Mouse (Mus musculus) kidney, postnatal 0 days (tissue): ENCODE measurements around the gene Casc3. TPM values are rescaled to one million over a fixed set of nuclear protein-coding genes. Genes with fewer than 3 reads are reported as not detected.

Experiments
- ATAC-seq: fragments of 200-750 bp; cut with Nextera tagmentation; replicated peaks from 2 replicates; pipeline ENCODE4 v1.8.0; 2017; ENCODE audit warnings: low read depth, moderate number of reproducible peaks, moderate TSS enrichment, moderate library complexity; ENCODE audit not compliant: low FRiP score
- DNase-seq: peaks from one replicate; pipeline ENCODE4 v3.0.0-alpha.2; 2016; ENCODE audit warnings: low spot score
- H3K27ac ChIP-seq: fragments of 300-500 bp; sonication (generic); 2 replicates; pipeline ENCODE4 v1.5.1; 2014; ENCODE audit warnings: mild to moderate bottlenecking
- H3K27me3 ChIP-seq: fragments of 300-500 bp; sonication (generic); 2 replicates; pipeline ENCODE4 v1.6.1; 2014; ENCODE audit warnings: low read length, mixed read lengths; ENCODE audit not compliant: insufficient read depth
- H3K36me3 ChIP-seq: fragments of 300-500 bp; sonication (generic); 2 replicates; pipeline ENCODE4 v1.6.1; 2014; ENCODE audit warnings: low read length, mixed read lengths; ENCODE audit not compliant: insufficient read depth
- H3K4me1 ChIP-seq: fragments of 300-500 bp; sonication (generic); replicated peaks from 2 replicates; pipeline ENCODE4 v1.6.1; 2014; ENCODE audit warnings: antibody characterized with exemption, low read length, mixed read lengths; ENCODE audit not compliant: insufficient read depth
- H3K4me2 ChIP-seq: fragments of 300-500 bp; sonication (generic); 2 replicates; pipeline ENCODE4 v1.6.1; 2014; ENCODE audit warnings: mild to moderate bottlenecking, low read length, moderate library complexity, mixed read lengths
- H3K4me3 ChIP-seq: fragments of 300-500 bp; sonication (generic); replicated peaks from 2 replicates; pipeline ENCODE4 v1.5.1; 2014; ENCODE audit warnings: low read depth, low read length
- H3K9ac ChIP-seq: fragments of 300-500 bp; sonication (generic); 2 replicates; pipeline ENCODE4 v1.6.1; 2014; ENCODE audit warnings: low read depth, low read length
- H3K9me3 ChIP-seq: fragments of 300-500 bp; sonication (generic); replicated peaks from 2 replicates; pipeline ENCODE4 v1.6.1; 2016; ENCODE audit warnings: low read length, inconsistent platforms, mixed read lengths
- CTCF ChIP-seq: IDR thresholded peaks from 2 replicates; pipeline ENCODE4 v1.5.1; 2016; ENCODE audit warnings: antibody characterized with exemption, low read depth, mild to moderate bottlenecking, moderate library complexity
- WGBS: fragments of 180-500 bp; shearing (Covaris S2); extraction: QIAGEN DNeasy Blood & Tissue Kit; methylation state at CpG from one replicate; pipeline ENCODE4 v1.1.7; 2014; 5-methylcytosine and 5-hydroxymethylcytosine counted together
- polyA plus RNA-seq: library from polyadenylated mRNA; unstranded; fragments of >200 nt; fragmentation: Nextera tagmentation; extraction: Ambion mirVana; gene quantifications from 2 replicates; pipeline ENCODE4 v1.2.1, GENCODE M21; 2015

Gene Casc3
- polyA plus RNA-seq, 1 experiment from 2014 or later, result 25.7 TPM

- H3K4me3 ChIP-seq, result peak overlapping the region; percentile 100
- peaks cover 17% of the 10 kb centered on the region; the same call in 1 of the 2 replicates for H3K36me3 ChIP-seq
- TF ChIP-seq CTCF, result no peak
- H3K9me3 ChIP-seq, result no peaks in the 10 kb centered on the region
- ATAC-seq, result peak; percentile 14; the same call in 1 of the 2 replicates
- H3K9ac ChIP-seq, result peak overlapping the region; percentile 99
- peak overlapping the region; percentile 99 for H3K27ac ChIP-seq
- H3K4me2 ChIP-seq, result peak overlapping the region; percentile 78
- H3K27me3 ChIP-seq, result no peaks in the 10 kb centered on the region
- peak; percentile 91 for DNase-seq
- peaks cover 23% of the 10 kb centered on the region for H3K4me1 ChIP-seq
- WGBS, result 1% methylated on average over 23 of the region's 23 CpGs
These were observed 8.0 kb upstream of the Casc3 start for GRCm38 (mm10) chr11:98796515-98797216.

- H3K36me3 ChIP-seq, result peaks cover 22% of the 10 kb centered on the region; the same call in 1 of the 2 replicates
- H3K4me3 ChIP-seq, result peak overlapping the region; percentile 100
- no peak for TF ChIP-seq CTCF
- peaks cover 23% of the 10 kb centered on the region for H3K4me1 ChIP-seq
- H3K9me3 ChIP-seq, result no peaks in the 10 kb centered on the region
- no peaks in the 10 kb centered on the region for H3K27me3 ChIP-seq
- DNase-seq (peak; percentile 52), ATAC-seq (no peak)
- H3K9ac ChIP-seq, result peak overlapping the region; percentile 99
- peak overlapping the region; percentile 99 for H3K27ac ChIP-seq
- 3% methylated on average over 5 of the region's 5 CpGs for WGBS
- peak overlapping the region; percentile 78 for H3K4me2 ChIP-seq
These were observed 7.4 kb upstream of the Casc3 start for GRCm38 (mm10) chr11:98797306-98797705.

- Histone ChIP-seq H3K36me3 (peaks cover 27% of the 10 kb centered on the region; the same call in 1 of the 2 replicates), H3K4me3 (peak overlapping the region; percentile 100), H3K27me3 (no peaks in the 10 kb centered on the region), H3K27ac (peak overlapping the region; percentile 99), H3K9me3 (no peaks in the 10 kb centered on the region), H3K9ac (peak overlapping the region; percentile 99), H3K4me2 (peak overlapping the region; percentile 78), H3K4me1 (peaks cover 23% of the 10 kb centered on the region)
- 25% methylated on average over 4 of the region's 4 CpGs for WGBS
- no peak for ATAC-seq
- no peak for DNase-seq
- no peak for TF ChIP-seq CTCF
These were observed 6.8 kb upstream of the Casc3 start for GRCm38 (mm10) chr11:98797909-98798308.

- TF ChIP-seq CTCF, result no peak
- ATAC-seq, result no peak
- Histone ChIP-seq H3K4me3 (no peak overlapping the region), H3K27ac (peak overlapping the region; percentile 99), H3K4me2 (peak overlapping the region; percentile 83; the same call in 1 of the 2 replicates), H3K4me1 (0 out of 2 replicates have a peak, but pooled peaks cover 3% of the 10 kb centered on the region), H3K9me3 (no peaks in the 10 kb centered on the region), H3K9ac (no peak overlapping the region), H3K36me3 (peaks cover 39% of the 10 kb centered on the region), H3K27me3 (no peaks in the 10 kb centered on the region)
- 70% methylated on average over 2 of the region's 2 CpGs for WGBS
- no peak for DNase-seq
These were observed 3.7 kb downstream of the Casc3 start for GRCm38 (mm10) chr11:98808417-98808816.

GRCm38 (mm10) chr11:98809457-98810290 is 5.0 kb downstream of the Casc3 start:
- no peaks in the 10 kb centered on the region for H3K27me3 ChIP-seq
- 2% methylated on average over 69 of the region's 84 CpGs for WGBS
- peak overlapping the region; percentile 99 for H3K27ac ChIP-seq
- H3K9ac ChIP-seq, result peak overlapping the region; percentile 92
- peak; percentile 58 for TF ChIP-seq CTCF
- H3K36me3 ChIP-seq, result peaks cover 33% of the 10 kb centered on the region
- 0 out of 2 replicates have a peak, but pooled peaks cover 3% of the 10 kb centered on the region for H3K4me1 ChIP-seq
- H3K9me3 ChIP-seq, result no peaks in the 10 kb centered on the region
- peak overlapping the region; percentile 83 for H3K4me2 ChIP-seq
- DNase-seq (peak; percentile 100), ATAC-seq (peak; percentile 99)
- H3K4me3 ChIP-seq, result peak overlapping the region; percentile 85

GRCm38 (mm10) chr11:98810686-98811085 is 6.0 kb downstream of the Casc3 start:
- ATAC-seq, result no peak
- Histone ChIP-seq H3K4me3 (peak overlapping the region; percentile 85; the same call in 1 of the 2 replicates), H3K4me2 (peak overlapping the region; percentile 83), H3K9ac (peak overlapping the region; percentile 92; the same call in 1 of the 2 replicates), H3K9me3 (no peaks in the 10 kb centered on the region), H3K27ac (0 out of 2 replicates have a peak overlapping the region, but pooled peaks have one; percentile 99), H3K36me3 (peaks cover 23% of the 10 kb centered on the region), H3K4me1 (0 out of 2 replicates have a peak, but pooled peaks cover 3% of the 10 kb centered on the region), H3K27me3 (no peaks in the 10 kb centered on the region)
- TF ChIP-seq CTCF, result no peak
- no peak for DNase-seq
- 63% methylated on average over 7 of the region's 7 CpGs for WGBS
